Mouse (Mus musculus): ENCODE measurements at regions not wholly inside any gene's neighbourhood (a gene's known extent, or its start where the extent isn't known, plus 50 kb on each side); places are given as distances from the start of the nearest gene placed in this dataset.
A peak's percentile ranks its signal among the peaks of the same experiment; 100 is the strongest.

GRCm38 (mm10) chr6:140161482-140161881, 120.2 kb upstream of the Plcz1 start:
- ATAC-seq (replicated peaks; ENCODE audit: low FRiP score, low TSS enrichment, low read depth) (no peak), DNase-seq (ENCODE audit: low spot score) (no peak)
- WGBS: 72% methylated on average over 4 of the region's 4 CpGs

GRCm38 (mm10) chr6:140160946-140161345, 119.7 kb upstream of the Plcz1 start:
- Histone ChIP-seq H3K36me3 (ENCODE audit: control insufficient read depth, insufficient read depth, low read length) (no peaks in the 10 kb centered on the region), H3K4me1 (replicated peaks; ENCODE audit: control insufficient read depth, insufficient read depth, low read length) (no peaks in the 10 kb centered on the region), H3K9me3 (ENCODE audit: control insufficient read depth, low read length) (no peaks in the 10 kb centered on the region), H3K27me3 (replicated peaks; ENCODE audit: control insufficient read depth, insufficient read depth, low read length) (no peaks in the 10 kb centered on the region), H3K4me3 (ENCODE audit: low read depth, low read length) (no peak overlapping the region), H3K27ac (ENCODE audit: low read depth) (no peak overlapping the region), H3K4me2 (ENCODE audit: low read length) (no peak overlapping the region), H3K9ac (ENCODE audit: low read length) (no peak overlapping the region)
- WGBS: 74% methylated on average over 13 of the region's 13 CpGs
- DNase-seq (ENCODE audit: low spot score): peak; percentile 38
- no peak for ATAC-seq (replicated peaks; ENCODE audit: low FRiP score, low TSS enrichment, low read depth)

More at GRCm38 (mm10) chr6:140161482-140161881, 120.2 kb upstream of the Plcz1 start:
- Histone ChIP-seq H3K27ac (ENCODE audit: low read depth) (no peak overlapping the region), H3K4me1 (replicated peaks; ENCODE audit: control insufficient read depth, insufficient read depth, low read length) (no peaks in the 10 kb centered on the region), H3K27me3 (replicated peaks; ENCODE audit: control insufficient read depth, insufficient read depth, low read length) (no peaks in the 10 kb centered on the region), H3K9ac (ENCODE audit: low read length) (no peak overlapping the region), H3K4me3 (ENCODE audit: low read depth, low read length) (no peak overlapping the region), H3K36me3 (ENCODE audit: control insufficient read depth, insufficient read depth, low read length) (no peaks in the 10 kb centered on the region), H3K4me2 (ENCODE audit: low read length) (no peak overlapping the region), H3K9me3 (ENCODE audit: control insufficient read depth, low read length) (no peaks in the 10 kb centered on the region)

- Histone ChIP-seq H3K36me3 (ENCODE audit: control insufficient read depth, insufficient read depth, low read length) (no peaks in the 10 kb centered on the region), H3K9me3 (ENCODE audit: control insufficient read depth, low read length) (no peaks in the 10 kb centered on the region), H3K4me3 (ENCODE audit: low read depth, low read length) (no peak overlapping the region), H3K4me1 (replicated peaks; ENCODE audit: control insufficient read depth, insufficient read depth, low read length) (no peaks in the 10 kb centered on the region), H3K9ac (ENCODE audit: low read length) (no peak overlapping the region), H3K27me3 (replicated peaks; ENCODE audit: control insufficient read depth, insufficient read depth, low read length) (no peaks in the 10 kb centered on the region), H3K4me2 (ENCODE audit: low read length) (no peak overlapping the region), H3K27ac (ENCODE audit: low read depth) (no peak overlapping the region)
- peak; percentile 44 for DNase-seq (ENCODE audit: low spot score)
- 71% methylated on average over 13 of the region's 13 CpGs for WGBS
- no peak for ATAC-seq (replicated peaks; ENCODE audit: low FRiP score, low TSS enrichment, low read depth)
Observed at GRCm38 (mm10) chr6:140158986-140159385, 117.7 kb upstream of the Plcz1 start.

GRCm38 (mm10) chr6:140157375-140157774, 116.1 kb upstream of the Plcz1 start:
- Histone ChIP-seq H3K27ac (ENCODE audit: low read depth) (no peak overlapping the region), H3K4me1 (replicated peaks; ENCODE audit: control insufficient read depth, insufficient read depth, low read length) (peaks cover 6% of the 10 kb centered on the region), H3K9me3 (ENCODE audit: control insufficient read depth, low read length) (no peaks in the 10 kb centered on the region), H3K27me3 (replicated peaks; ENCODE audit: control insufficient read depth, insufficient read depth, low read length) (no peaks in the 10 kb centered on the region), H3K36me3 (ENCODE audit: control insufficient read depth, insufficient read depth, low read length) (no peaks in the 10 kb centered on the region), H3K9ac (ENCODE audit: low read length) (no peak overlapping the region), H3K4me2 (ENCODE audit: low read length) (no peak overlapping the region), H3K4me3 (ENCODE audit: low read depth, low read length) (no peak overlapping the region)
- 77% methylated on average over 6 of the region's 6 CpGs for WGBS
- ATAC-seq (replicated peaks; ENCODE audit: low FRiP score, low TSS enrichment, low read depth) (no peak), DNase-seq (ENCODE audit: low spot score) (peak; percentile 27)

DNA sequence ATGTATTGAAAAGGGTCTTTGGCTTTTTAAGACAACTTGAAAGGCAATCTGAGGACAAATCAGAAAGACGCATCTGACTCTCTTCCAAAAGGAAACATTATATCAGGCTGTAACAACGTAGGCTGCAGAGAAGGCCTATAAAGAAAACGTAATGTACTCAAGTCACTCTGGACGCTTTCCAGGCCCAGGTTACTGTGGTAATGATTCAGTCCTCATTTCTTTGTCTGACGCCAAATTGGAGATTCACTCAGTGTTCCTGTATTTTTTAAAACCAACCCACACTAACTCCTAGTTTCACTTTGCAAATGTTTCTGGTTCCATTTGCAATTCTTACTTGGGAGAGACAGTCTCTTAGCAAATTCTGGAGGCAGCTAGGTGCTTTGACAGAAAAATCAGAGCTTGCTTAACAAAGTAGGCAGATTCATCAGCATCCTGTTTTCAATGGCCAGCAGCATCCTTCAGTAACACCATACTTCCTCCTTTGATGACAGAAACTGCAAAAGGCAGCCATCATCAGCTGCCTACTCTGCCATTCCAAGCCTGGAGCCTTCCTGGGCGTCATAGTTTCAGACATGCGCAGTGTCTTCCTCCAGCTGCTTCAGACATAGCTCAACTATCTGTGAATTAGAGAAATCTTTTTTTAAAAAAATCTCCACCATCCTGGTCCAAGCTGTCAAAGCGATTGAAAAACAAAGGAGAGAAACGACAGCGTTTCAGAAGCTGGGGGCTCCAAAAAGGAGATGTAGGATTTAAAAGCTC, 111.3 kb upstream of the Plcz1 start:
- ATAC-seq (replicated peaks; ENCODE audit: low FRiP score, low TSS enrichment, low read depth): no peak
- Histone ChIP-seq H3K4me2 (ENCODE audit: low read length) (no peak overlapping the region), H3K4me3 (ENCODE audit: low read depth, low read length) (no peak overlapping the region), H3K36me3 (ENCODE audit: control insufficient read depth, insufficient read depth, low read length) (no peaks in the 10 kb centered on the region), H3K27me3 (replicated peaks; ENCODE audit: control insufficient read depth, insufficient read depth, low read length) (no peaks in the 10 kb centered on the region), H3K9ac (ENCODE audit: low read length) (no peak overlapping the region), H3K27ac (ENCODE audit: low read depth) (peak overlapping the region; percentile 17; the same call in 1 of the 2 replicates), H3K9me3 (ENCODE audit: control insufficient read depth, low read length) (no peaks in the 10 kb centered on the region), H3K4me1 (replicated peaks; ENCODE audit: control insufficient read depth, insufficient read depth, low read length) (peaks cover 14% of the 10 kb centered on the region)
- 45% methylated on average over 10 of the region's 10 CpGs for WGBS
- DNase-seq (ENCODE audit: low spot score): peak; percentile 42

GRCm38 (mm10) chr6:140148628-140149245, 107.5 kb upstream of the Plcz1 start:
- no peak overlapping the region for H3K27ac ChIP-seq (ENCODE audit: low read depth)
- H3K4me1 ChIP-seq (replicated peaks; ENCODE audit: control insufficient read depth, insufficient read depth, low read length): peaks cover 18% of the 10 kb centered on the region
- no peaks in the 10 kb centered on the region for H3K27me3 ChIP-seq (replicated peaks; ENCODE audit: control insufficient read depth, insufficient read depth, low read length)
- no peak overlapping the region for H3K4me2 ChIP-seq (ENCODE audit: low read length)
- DNase-seq (ENCODE audit: low spot score) (peak; percentile 50), ATAC-seq (replicated peaks; ENCODE audit: low FRiP score, low TSS enrichment, low read depth) (no peak)
- no peaks in the 10 kb centered on the region for H3K9me3 ChIP-seq (ENCODE audit: control insufficient read depth, low read length)
- no peak overlapping the region for H3K4me3 ChIP-seq (ENCODE audit: low read depth, low read length)
- no peak overlapping the region for H3K9ac ChIP-seq (ENCODE audit: low read length)
- 74% methylated on average over 11 of the region's 11 CpGs for WGBS
- H3K36me3 ChIP-seq (ENCODE audit: control insufficient read depth, insufficient read depth, low read length): no peaks in the 10 kb centered on the region

GRCm38 (mm10) chr6:140148138-140148537, 106.9 kb upstream of the Plcz1 start:
- no peak overlapping the region for H3K4me3 ChIP-seq (ENCODE audit: low read depth, low read length)
- H3K27me3 ChIP-seq (replicated peaks; ENCODE audit: control insufficient read depth, insufficient read depth, low read length): no peaks in the 10 kb centered on the region
- no peaks in the 10 kb centered on the region for H3K36me3 ChIP-seq (ENCODE audit: control insufficient read depth, insufficient read depth, low read length)
- no peak overlapping the region for H3K4me2 ChIP-seq (ENCODE audit: low read length)
- H3K27ac ChIP-seq (ENCODE audit: low read depth): no peak overlapping the region
- DNase-seq (ENCODE audit: low spot score): peak; percentile 55
- H3K9me3 ChIP-seq (ENCODE audit: control insufficient read depth, low read length): no peaks in the 10 kb centered on the region
- H3K9ac ChIP-seq (ENCODE audit: low read length): no peak overlapping the region
- no peak; the same call in 1 of the 2 replicates for ATAC-seq (replicated peaks; ENCODE audit: low FRiP score, low TSS enrichment, low read depth)
- WGBS: 21% methylated on average over 3 of the region's 3 CpGs
- peaks cover 18% of the 10 kb centered on the region for H3K4me1 ChIP-seq (replicated peaks; ENCODE audit: control insufficient read depth, insufficient read depth, low read length)

DNA sequence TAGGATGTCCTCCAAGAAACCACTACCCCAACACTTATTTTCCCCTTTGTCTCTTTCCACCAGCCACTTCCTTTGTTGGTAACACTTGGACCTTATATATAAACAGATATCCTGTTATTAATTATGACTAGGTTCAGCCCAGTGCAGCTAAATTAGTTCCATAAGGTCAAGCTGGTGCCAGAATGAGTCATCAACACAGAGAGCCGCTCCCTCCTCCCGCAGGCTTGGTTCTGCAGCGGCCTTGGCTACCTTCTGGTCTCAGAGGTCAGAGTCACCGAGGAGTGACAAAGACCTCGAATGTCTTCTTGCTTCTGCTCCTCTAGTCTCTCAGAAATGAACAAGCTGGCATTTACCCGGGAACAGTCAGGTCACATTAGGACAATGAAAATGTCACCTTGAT, 106.5 kb upstream of the Plcz1 start:
- Histone ChIP-seq H3K9ac (ENCODE audit: low read length) (no peak overlapping the region), H3K4me3 (ENCODE audit: low read depth, low read length) (no peak overlapping the region), H3K27ac (ENCODE audit: low read depth) (no peak overlapping the region), H3K4me2 (ENCODE audit: low read length) (no peak overlapping the region), H3K4me1 (replicated peaks; ENCODE audit: control insufficient read depth, insufficient read depth, low read length) (peaks cover 15% of the 10 kb centered on the region), H3K36me3 (ENCODE audit: control insufficient read depth, insufficient read depth, low read length) (no peaks in the 10 kb centered on the region), H3K27me3 (replicated peaks; ENCODE audit: control insufficient read depth, insufficient read depth, low read length) (no peaks in the 10 kb centered on the region), H3K9me3 (ENCODE audit: control insufficient read depth, low read length) (no peaks in the 10 kb centered on the region)
- no peak; the same call in 1 of the 2 replicates for ATAC-seq (replicated peaks; ENCODE audit: low FRiP score, low TSS enrichment, low read depth)
- peak; percentile 49 for DNase-seq (ENCODE audit: low spot score)
- WGBS: 51% methylated on average over 6 of the region's 6 CpGs

DNA sequence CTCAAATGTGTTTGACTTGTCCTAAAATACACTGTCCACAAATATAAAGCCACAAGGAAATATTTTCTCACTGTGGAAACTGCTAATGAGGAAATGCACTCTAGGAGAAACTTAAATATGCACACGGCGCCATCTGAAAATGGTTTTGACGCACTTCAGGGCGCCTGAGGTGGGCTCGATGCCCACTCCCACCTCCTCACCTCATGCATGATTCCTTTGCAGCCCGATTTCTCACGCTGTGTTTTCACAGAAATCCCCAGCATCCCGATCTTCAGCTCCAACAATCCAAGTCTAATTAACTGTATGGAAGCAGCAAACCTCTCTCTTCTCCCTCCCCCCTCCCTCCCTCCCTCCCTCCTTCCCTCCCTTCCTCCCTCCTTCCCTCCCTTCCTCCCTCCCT, 92.5 kb upstream of the Plcz1 start:
- Histone ChIP-seq H3K27me3 (replicated peaks; ENCODE audit: control insufficient read depth, insufficient read depth, low read length) (no peaks in the 10 kb centered on the region), H3K4me3 (ENCODE audit: low read depth, low read length) (no peak overlapping the region), H3K9me3 (ENCODE audit: control insufficient read depth, low read length) (no peaks in the 10 kb centered on the region), H3K9ac (ENCODE audit: low read length) (no peak overlapping the region), H3K36me3 (ENCODE audit: control insufficient read depth, insufficient read depth, low read length) (no peaks in the 10 kb centered on the region), H3K4me2 (ENCODE audit: low read length) (no peak overlapping the region), H3K4me1 (replicated peaks; ENCODE audit: control insufficient read depth, insufficient read depth, low read length) (no peaks in the 10 kb centered on the region), H3K27ac (ENCODE audit: low read depth) (no peak overlapping the region)
- 81% methylated on average over 8 of the region's 8 CpGs for WGBS
- ATAC-seq (replicated peaks; ENCODE audit: low FRiP score, low TSS enrichment, low read depth): no peak
- no peak for DNase-seq (ENCODE audit: low spot score)
